Mouse (Mus musculus) Patski (cell line): ENCODE data around the gene Mzf1. TPM values are rescaled to one million over a fixed set of nuclear protein-coding genes. Genes with fewer than 3 reads are reported as not detected.

ENCODE experiments used
- ATAC-seq: fragments of 100-300 bp; one replicate; pipeline ENCODE4 v1.8.0; 2021
- CTCF ChIA-PET: fragments of 350-600 bp; sonication (Branson Sonifier 250); formaldehyde crosslinking; loops from one replicate; lab custom pipeline; 2022; ENCODE audit warnings: inconsistent platforms; lab: Charles Lee
- POLR2A ChIA-PET: fragments of 350-600 bp; sonication (Branson Sonifier 250); formaldehyde crosslinking; loops from one replicate; lab custom pipeline; 2022; ENCODE audit warnings: antibody characterized with exemption, inconsistent platforms; lab: Charles Lee
- DNase-seq: peaks from one replicate; pipeline ENCODE4 v3.0.0-alpha.2; 2011; ENCODE audit warnings: low read depth, low spot score
- H3K27me3 ChIP-seq: fragments of 371-371 bp; one replicate; pipeline ENCODE4 v1.5.1; 2021
- CTCF ChIP-seq: fragments of 100-300 bp; IDR thresholded peaks from one replicate; pipeline ENCODE4 v1.5.1; 2021
- in situ Hi-C: fragments of 300-500 bp; cut with MboI; formaldehyde crosslinking; loops from 3 replicates; pipeline ENCODE4 v1.11.1; 2018; ENCODE audit warnings: low pct_unique_long_range_greater_than_20kb, mixed read lengths
- polyA plus RNA-seq: library from polyadenylated mRNA; unstranded; gene quantifications from one replicate; pipeline ENCODE4 v1.2.3, GENCODE M21; 2021

The Mzf1 gene
- polyA plus RNA-seq, 1 experiment from 2014 or later: 5.6 TPM

- ChIA-PET POLR2A (no interaction called here), CTCF (interaction anchor here (1.2 to 3.5 kb wide), 2 partner anchors 36 to 171 kb away, joined by 3 to 12 read pairs; partner anchors contain the start of gene Zbtb45)
- in situ Hi-C loops: loop anchor here (5.0 kb wide), 1 partner anchor 34 kb away; the partner anchor contains the start of gene Zbtb45
- no peaks in the 10 kb centered on the region for H3K27me3 ChIP-seq
- TF ChIP-seq CTCF: peak; percentile 93
- ATAC-seq: peak; percentile 46
- DNase-seq: no peak
These were observed 8.5 kb downstream of the Mzf1 start for GRCm38 (mm10) chr7:13046084-13046483.

GRCm38 (mm10) chr7:13044254-13044625 lies 10.3 kb downstream of the Mzf1 start:
- no peak for DNase-seq
- in situ Hi-C loops: no loop called here
- POLR2A ChIA-PET: no interaction called here
- CTCF ChIA-PET: no interaction called here
- no peaks in the 10 kb centered on the region for H3K27me3 ChIP-seq
- ATAC-seq: no peak
- no peak for TF ChIP-seq CTCF

- ChIA-PET CTCF (no interaction called here), POLR2A (no interaction called here)
- in situ Hi-C loops: no loop called here
- ATAC-seq: no peak
- no peak for DNase-seq
- no peaks in the 10 kb centered on the region for H3K27me3 ChIP-seq
- TF ChIP-seq CTCF: no peak
These were observed 10.9 kb downstream of the Mzf1 start for GRCm38 (mm10) chr7:13043445-13044253.

GRCm38 (mm10) chr7:13043120-13043444 lies 11.5 kb downstream of the Mzf1 start:
- ChIA-PET POLR2A (no interaction called here), CTCF (no interaction called here)
- no peaks in the 10 kb centered on the region for H3K27me3 ChIP-seq
- in situ Hi-C loops: no loop called here
- no peak for TF ChIP-seq CTCF
- DNase-seq (no peak), ATAC-seq (no peak)

GRCm38 (mm10) chr7:13042511-13042910 lies 12.1 kb downstream of the Mzf1 start:
- POLR2A ChIA-PET: no interaction called here
- in situ Hi-C loops: no loop called here
- ATAC-seq: no peak
- DNase-seq: no peak
- CTCF ChIA-PET: interaction anchor here (0.9 to 4.1 kb wide), 3 partner anchors 9 to 32 kb away, joined by 3 to 19 read pairs (median 3); partner anchors contain the start of gene Zbtb45
- H3K27me3 ChIP-seq: no peaks in the 10 kb centered on the region
- no peak for TF ChIP-seq CTCF

GRCm38 (mm10) chr7:13041256-13041655 lies 13.3 kb downstream of the Mzf1 start:
- CTCF ChIA-PET: interaction anchor here (1.4 to 4.1 kb wide), 2 partner anchors 8 to 31 kb away, joined by 6 to 19 read pairs; partner anchors contain the start of gene Zbtb45
- ATAC-seq: no peak
- H3K27me3 ChIP-seq: no peaks in the 10 kb centered on the region
- POLR2A ChIA-PET: interaction anchor here (1.2 kb wide), 2 partner anchors 16 to 31 kb away, joined by 3 to 5 read pairs; partner anchors contain the start of gene Zbtb45
- DNase-seq: no peak
- TF ChIP-seq CTCF: no peak
- in situ Hi-C loops: no loop called here

GRCm38 (mm10) chr7:13039181-13039580 lies 15.4 kb downstream of the Mzf1 start:
- no peak for TF ChIP-seq CTCF
- CTCF ChIA-PET: interaction anchor here (1.6 to 4.1 kb wide), 3 partner anchors 14 to 29 kb away, joined by 3 to 19 read pairs (median 6); partner anchors contain the start of gene Zbtb45
- in situ Hi-C loops: no loop called here

GRCm38 (mm10) chr7:13038621-13039169 lies 15.9 kb downstream of the Mzf1 start:
- TF ChIP-seq CTCF: no peak
- in situ Hi-C loops: no loop called here
- ATAC-seq (peak; percentile 3), DNase-seq (no peak)
- no peaks in the 10 kb centered on the region for H3K27me3 ChIP-seq
- CTCF ChIA-PET: interaction anchor here (1.6 to 4.1 kb wide), 3 partner anchors 14 to 28 kb away, joined by 3 to 19 read pairs (median 6); partner anchors contain the start of gene Zbtb45
- POLR2A ChIA-PET: interaction anchor here (2.3 kb wide), 1 partner anchor 13 kb away, joined by 8 read pairs; no protein-coding TSS in a partner anchor

More at GRCm38 (mm10) chr7:13039181-13039580, 15.4 kb downstream of the Mzf1 start:
- DNase-seq (no peak), ATAC-seq (no peak)
- POLR2A ChIA-PET: interaction anchor here (2.3 kb wide), 1 partner anchor 14 kb away, joined by 8 read pairs; no protein-coding TSS in a partner anchor
- H3K27me3 ChIP-seq: no peaks in the 10 kb centered on the region

GRCm38 (mm10) chr7:13037901-13038555 lies 16.5 kb downstream of the Mzf1 start, which contains the start of gene Ube2m:
Gene Ube2m (minus strand): TSS chr7:13038275.
- CTCF ChIA-PET: interaction anchor here (1.7 to 4.1 kb wide), 2 partner anchors 23 to 28 kb away, joined by 3 to 19 read pairs; partner anchors contain the start of gene Zbtb45
- POLR2A ChIA-PET: interaction anchor here (1.7 to 2.3 kb wide), 2 partner anchors 10 to 13 kb away, joined by 8 read pairs; no protein-coding TSS in a partner anchor
- TF ChIP-seq CTCF: no peak
- H3K27me3 ChIP-seq: no peaks in the 10 kb centered on the region
- DNase-seq: peak; percentile 92
- in situ Hi-C loops: no loop called here
- peak; percentile 75 for ATAC-seq

GRCm38 (mm10) chr7:13037366-13037765 lies 17.2 kb downstream of the Mzf1 start:
- CTCF ChIA-PET: no interaction called here
- no peaks in the 10 kb centered on the region for H3K27me3 ChIP-seq
- ATAC-seq: peak; percentile 1
- no peak for DNase-seq
- no peak for TF ChIP-seq CTCF
- in situ Hi-C loops: no loop called here
- POLR2A ChIA-PET: interaction anchor here (1.7 kb wide), 1 partner anchor 9 kb away, joined by 8 read pairs; no protein-coding TSS in a partner anchor
